In the genomic region with DNA sequence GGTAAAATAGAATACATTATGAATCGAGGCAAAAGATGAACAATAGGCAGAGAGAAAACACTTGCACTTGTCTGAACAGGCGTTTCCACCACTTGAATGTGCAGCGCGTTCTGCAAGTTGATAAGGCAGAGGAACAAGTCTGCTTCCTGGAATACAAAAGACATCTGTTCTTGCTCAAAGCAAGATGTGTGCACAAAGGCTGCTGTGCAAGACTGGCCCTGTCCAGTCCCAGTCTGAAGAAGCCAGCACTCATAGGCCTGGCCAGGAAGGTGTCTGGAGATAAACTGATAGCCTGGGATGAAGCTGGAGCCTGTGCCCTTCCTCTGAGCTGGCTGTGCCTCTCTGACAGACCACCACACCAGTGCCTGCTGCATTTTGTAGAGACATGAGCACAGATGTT, we compare ENCODE assay signal across 11 mouse cellular contexts. TPM values are rescaled to one million over a fixed set of nuclear protein-coding genes. Genes with fewer than 3 reads are reported as not detected.
DNase-seq lines count a peak whose midpoint lies in the region; ATAC-seq and TF ChIP-seq lines count a peak whose summit lies in the region.
"Had no signal": no experiment of that assay in that cellular context is flagged by ENCODE, and none has a peak within 500 bp of the region (broad histone marks: within the 10 kb centered on the region; RNA-seq: fewer than 3 reads in every experiment).

No protein-coding gene starts in this region.

- H3K27me3 ChIP-seq in forebrain, embryonic 13.5 days, result no peaks in the 10 kb centered on the region
- H3K27me3 ChIP-seq in forebrain, embryonic 11.5 days (ENCODE audit: control insufficient read depth, insufficient read depth, low read length), result no peaks in the 10 kb centered on the region
- H3K27me3 ChIP-seq in G1E (ENCODE audit: insufficient read depth, low read length), result no peaks in the 10 kb centered on the region
- no peaks in the 10 kb centered on the region for H3K27me3 ChIP-seq in forebrain, embryonic 15.5 days
- H3K27me3 ChIP-seq in liver, embryonic 13.5 days, result no peaks in the 10 kb centered on the region

- no peak overlapping the region for H3K4me3 ChIP-seq in forebrain, embryonic 13.5 days
- H3K4me3 ChIP-seq in forebrain, embryonic 11.5 days (ENCODE audit: low read depth, low read length), result no peak overlapping the region
- no peak overlapping the region for H3K4me3 ChIP-seq in G1E (ENCODE audit: low read depth, low read length)
- H3K4me3 ChIP-seq in forebrain, embryonic 15.5 days, result no peak overlapping the region
- H3K4me3 ChIP-seq in liver, embryonic 13.5 days (replicated peaks), result no peak overlapping the region
- H3K4me3 ChIP-seq in layer of hippocampus, adult 2 months, result no peak overlapping the region
- H3K4me3 ChIP-seq: limb, embryonic 13.5 days had no signal

- H3K27ac ChIP-seq in forebrain, embryonic 13.5 days, result peak overlapping the region; percentile 26; the same call in 1 of the 2 replicates
- no peak overlapping the region for H3K27ac ChIP-seq in forebrain, embryonic 11.5 days (ENCODE audit: low read depth, low read length)
- peak overlapping the region; percentile 19; the same call in 1 of the 2 replicates for H3K27ac ChIP-seq in forebrain, embryonic 15.5 days (replicated peaks)
- H3K27ac ChIP-seq in liver, embryonic 13.5 days, result peak overlapping the region; percentile 34; the same call in 1 of the 2 replicates
- no peak overlapping the region for H3K27ac ChIP-seq in layer of hippocampus, adult 2 months
- H3K27ac ChIP-seq: limb, embryonic 13.5 days had no signal

- no peaks in the 10 kb centered on the region for H3K9me3 ChIP-seq in forebrain, embryonic 13.5 days (replicated peaks)
- H3K9me3 ChIP-seq in forebrain, embryonic 11.5 days (ENCODE audit: control insufficient read depth, low read length), result no peaks in the 10 kb centered on the region
- H3K9me3 ChIP-seq in G1E (replicated peaks), result no peaks in the 10 kb centered on the region
- H3K9me3 ChIP-seq in forebrain, embryonic 15.5 days, result no peaks in the 10 kb centered on the region
- no peaks in the 10 kb centered on the region for H3K9me3 ChIP-seq in liver, embryonic 13.5 days (replicated peaks)
- H3K9me3 ChIP-seq: limb, embryonic 13.5 days had no signal

- no peak overlapping the region for H3K9ac ChIP-seq in forebrain, embryonic 13.5 days
- H3K9ac ChIP-seq in forebrain, embryonic 11.5 days (ENCODE audit: low read length), result no peak overlapping the region
- no peak overlapping the region for H3K9ac ChIP-seq in forebrain, embryonic 15.5 days (replicated peaks)
- no peak overlapping the region for H3K9ac ChIP-seq in liver, embryonic 13.5 days
- H3K9ac ChIP-seq: limb, embryonic 13.5 days had no signal

- WGBS in forebrain, embryonic 13.5 days, result 43% methylated on average over 4 of the region's 4 CpGs
- whole genome bisulfite sequencing in forebrain, embryonic 11.5 days, result 53% methylated on average over 4 of the region's 4 CpGs
- 29% methylated on average over 4 of the region's 4 CpGs for WGBS in forebrain, embryonic 15.5 days
- WGBS in liver, embryonic 13.5 days (ENCODE audit: insufficient replicate concordance), result 8% methylated on average over 4 of the region's 4 CpGs

- no peaks in the 10 kb centered on the region for H3K36me3 ChIP-seq in forebrain, embryonic 13.5 days (ENCODE audit: poor library complexity, severe bottlenecking)
- H3K36me3 ChIP-seq in forebrain, embryonic 11.5 days (ENCODE audit: control insufficient read depth, insufficient read depth, low read length), result no peaks in the 10 kb centered on the region
- no peaks in the 10 kb centered on the region for H3K36me3 ChIP-seq in G1E (replicated peaks)
- H3K36me3 ChIP-seq in forebrain, embryonic 15.5 days, result no peaks in the 10 kb centered on the region
- H3K36me3 ChIP-seq in liver, embryonic 13.5 days, result no peaks in the 10 kb centered on the region
- H3K36me3 ChIP-seq: limb, embryonic 13.5 days had no signal

- no peak for DNase-seq in forebrain, embryonic 11.5 days (ENCODE audit: low spot score)
- no peak for DNase-seq in G1E (ENCODE audit: low spot score)
- DNase-seq in liver, embryonic 13.5 days, result peak; percentile 13
- DNase-seq in urinary bladder, adult 2 months (ENCODE audit: low spot score), result no peak
- no peak for DNase-seq in cerebellum, postnatal 10 days
- no peak for DNase-seq in layer of hippocampus, adult 2 months (ENCODE audit: low spot score in 2 of 2)
- DNase-seq: cerebellum, adult 11-12 months; kidney, adult 18-20 months had no signal

- no peak for TF ChIP-seq CTCF in G1E (IDR thresholded peaks at IDR 0.05; ENCODE audit: low read depth, low read length)
- TF ChIP-seq CTCF in layer of hippocampus, adult 2 months (conservative IDR thresholded peaks at IDR 0.05), result no peak

- no peak for ATAC-seq in forebrain, embryonic 13.5 days
- no peak for ATAC-seq in forebrain, embryonic 11.5 days (replicated peaks; ENCODE audit: low FRiP score)
- ATAC-seq in G1E (ENCODE audit: extremely low read depth, insufficient number of reproducible peaks, low FRiP score, poor library complexity, severe bottlenecking), result peak; percentile 38
- ATAC-seq in forebrain, embryonic 15.5 days (replicated peaks), result no peak
- ATAC-seq in liver, embryonic 13.5 days (ENCODE audit: low read depth), result peak; percentile 76

- H3K4me1 ChIP-seq in forebrain, embryonic 13.5 days, result peaks cover 22% of the 10 kb centered on the region
- peaks cover 5% of the 10 kb centered on the region; the same call in 1 of the 2 replicates for H3K4me1 ChIP-seq in forebrain, embryonic 11.5 days (replicated peaks; ENCODE audit: control insufficient read depth, insufficient read depth, low read length)
- H3K4me1 ChIP-seq in G1E (ENCODE audit: insufficient read depth, low read depth, low read length), result peaks cover 4% of the 10 kb centered on the region
- peaks cover 16% of the 10 kb centered on the region; the same call in 1 of the 2 replicates for H3K4me1 ChIP-seq in forebrain, embryonic 15.5 days
- peaks cover 23% of the 10 kb centered on the region for H3K4me1 ChIP-seq in liver, embryonic 13.5 days (replicated peaks)

- H3K4me2 ChIP-seq in forebrain, embryonic 13.5 days, result no peak overlapping the region
- no peak overlapping the region for H3K4me2 ChIP-seq in forebrain, embryonic 11.5 days (ENCODE audit: low read depth, low read length, severe bottlenecking)
- no peak overlapping the region for H3K4me2 ChIP-seq in forebrain, embryonic 15.5 days (replicated peaks)
- H3K4me2 ChIP-seq in liver, embryonic 13.5 days, result no peak overlapping the region
- H3K4me2 ChIP-seq: limb, embryonic 13.5 days had no signal

RNA-seq across cellular contexts. Expression of a gene that starts 1.6 kb away (rescaled TPM):
- polyA plus RNA-seq in forebrain, embryonic 13.5 days (2015; fragmentation: Nextera tagmentation; extraction: Ambion mirVana), result 23.3 and 30.7 TPM in 2 replicates
- 3.1 and 3.4 TPM in 2 replicates for polyA plus RNA-seq in forebrain, embryonic 11.5 days (2014; fragmentation: Nextera tagmentation; extraction: Ambion mirVana)
- total RNA-seq in G1E (2014; fragmentation: Nextera tagmentation) (not detected in 2 replicates), G1E (2017) (0.06 TPM in 1 of 2 replicates, not detected in the other)
- polyA plus RNA-seq in G1E (2012), result 0.02 TPM in 1 of 2 replicates, not detected in the other
- 48.4 and 51.6 TPM in 2 replicates for polyA plus RNA-seq in forebrain, embryonic 15.5 days (2015; fragmentation: Nextera tagmentation; extraction: Ambion mirVana)
- 0.07 and 0.10 TPM in 2 replicates for polyA plus RNA-seq in liver, embryonic 13.5 days (2015; fragmentation: Nextera tagmentation; extraction: Ambion mirVana)
- 0.22 TPM in 2 replicates for polyA plus RNA-seq in urinary bladder, adult 2 months (2012; rRNA removed)
- total RNA-seq in layer of hippocampus, adult 2 months (2021), result 100 to 1,000 TPM; 116 to 121 TPM

RNA-seq across cellular contexts. Expression of a gene that starts 28.9 kb away (rescaled TPM):
- polyA plus RNA-seq in forebrain, embryonic 13.5 days (2015; fragmentation: Nextera tagmentation; extraction: Ambion mirVana), result 0.11 TPM in 1 of 2 replicates, not detected in the other
- 0.13 TPM in 1 of 2 replicates, not detected in the other for polyA plus RNA-seq in forebrain, embryonic 11.5 days (2014; fragmentation: Nextera tagmentation; extraction: Ambion mirVana)
- total RNA-seq in G1E (2014; fragmentation: Nextera tagmentation), result not detected in 2 replicates
- total RNA-seq in G1E (2017), result 0.17 and 0.27 TPM in 2 replicates
- polyA plus RNA-seq in G1E (2012), result not detected in 2 replicates
- polyA plus RNA-seq in forebrain, embryonic 15.5 days (2015; fragmentation: Nextera tagmentation; extraction: Ambion mirVana), result 0.14 and 0.22 TPM in 2 replicates
- 0.08 TPM in 1 of 2 replicates, not detected in the other for polyA plus RNA-seq in liver, embryonic 13.5 days (2015; fragmentation: Nextera tagmentation; extraction: Ambion mirVana)
- polyA plus RNA-seq in urinary bladder, adult 2 months (2012; rRNA removed), result 2.8 and 4.3 TPM in 2 replicates
- under 1 TPM; 0.13 to 0.25 TPM for total RNA-seq in layer of hippocampus, adult 2 months (2021)

Comparison
In these comparisons a context has a peak if more than half of its experiments do, and no peak if none do; other contexts are left out.
1. H3K27ac ChIP-seq: peak in forebrain, embryonic 13.5 days (single experiment), forebrain, embryonic 15.5 days (single experiment) and liver, embryonic 13.5 days (single experiment); none in forebrain, embryonic 11.5 days (single experiment) and layer of hippocampus, adult 2 months (single experiment).
2. ATAC-seq: peak in G1E (single experiment) and liver, embryonic 13.5 days (single experiment); none in forebrain, embryonic 13.5 days (single experiment), forebrain, embryonic 11.5 days (single experiment) and forebrain, embryonic 15.5 days (single experiment).